Mouse (Mus musculus) 3134 (cell line): ENCODE measurements at regions not wholly inside any gene's neighbourhood (a gene's known extent, or its start where the extent isn't known, plus 50 kb on each side); places are given as distances from the start of the nearest gene placed in this dataset.
"Not testable (repeated sequence)": the region's sequence is repeated elsewhere in the genome, so short reads cannot be mapped to it uniquely, and the experiment has no call there.

Source experiments
- DNase-seq: peaks from one replicate; pipeline ENCODE4 v3.0.0-alpha.2; 2011; ENCODE audit warnings: low spot score; ENCODE audit not compliant: insufficient read length; ENCODE audit errors: extremely low read depth

GRCm38 (mm10) chr3:130833722-130834121 is 103.5 kb upstream of the Rpl34 start:
- no peak for DNase-seq

GRCm38 (mm10) chr3:130833082-130833481 is 102.9 kb upstream of the Rpl34 start:
- no peak for DNase-seq

GRCm38 (mm10) chr3:130831788-130832187 is 101.6 kb upstream of the Rpl34 start:
- no peak for DNase-seq

GRCm38 (mm10) chr3:130828346-130828745 is 98.1 kb upstream of the Rpl34 start:
- DNase-seq = no peak

- DNase-seq = peak; percentile 41
These were observed 97.7 kb upstream of the Rpl34 start for GRCm38 (mm10) chr3:130827934-130828333.

- DNase-seq = no peak
These were observed 96.8 kb upstream of the Rpl34 start for GRCm38 (mm10) chr3:130827021-130827420.

- no peak for DNase-seq
These were observed 89.6 kb upstream of the Rpl34 start for GRCm38 (mm10) chr3:130819837-130820098.

- DNase-seq = no peak
These were observed 89.0 kb upstream of the Rpl34 start for GRCm38 (mm10) chr3:130819031-130819836.

- peak; percentile 80 for DNase-seq
These were observed 88.4 kb upstream of the Rpl34 start for GRCm38 (mm10) chr3:130818467-130819030.

- DNase-seq = no peak
These were observed 79.8 kb upstream of the Rpl34 start for GRCm38 (mm10) chr3:130809696-130810665.

GRCm38 (mm10) chr3:130805345-130805744 is 75.1 kb upstream of the Rpl34 start:
- DNase-seq = no peak

GRCm38 (mm10) chr3:130804327-130804662 is 74.1 kb upstream of the Rpl34 start:
- no peak for DNase-seq

- DNase-seq = no peak
These were observed 73.6 kb upstream of the Rpl34 start for GRCm38 (mm10) chr3:130803591-130804326.

GRCm38 (mm10) chr3:130800016-130800415 is 69.8 kb upstream of the Rpl34 start:
- DNase-seq = no peak

- not testable (repeated sequence) for DNase-seq
These were observed 67.8 kb upstream of the Rpl34 start for GRCm38 (mm10) chr3:130797956-130798355.

GRCm38 (mm10) chr3:130796531-130796930 is 66.3 kb upstream of the Rpl34 start:
- no peak for DNase-seq

GRCm38 (mm10) chr3:130795396-130795795 is 65.2 kb upstream of the Rpl34 start:
- DNase-seq = no peak

- DNase-seq = no peak
These were observed 64.1 kb upstream of the Rpl34 start for GRCm38 (mm10) chr3:130794142-130794925.

- no peak for DNase-seq
These were observed 50.6 kb upstream of the Rpl34 start for GRCm38 (mm10) chr3:130780706-130781240.
